Mouse (Mus musculus): ENCODE data around the gene Polr1c.

Gene Polr1c

DNA sequence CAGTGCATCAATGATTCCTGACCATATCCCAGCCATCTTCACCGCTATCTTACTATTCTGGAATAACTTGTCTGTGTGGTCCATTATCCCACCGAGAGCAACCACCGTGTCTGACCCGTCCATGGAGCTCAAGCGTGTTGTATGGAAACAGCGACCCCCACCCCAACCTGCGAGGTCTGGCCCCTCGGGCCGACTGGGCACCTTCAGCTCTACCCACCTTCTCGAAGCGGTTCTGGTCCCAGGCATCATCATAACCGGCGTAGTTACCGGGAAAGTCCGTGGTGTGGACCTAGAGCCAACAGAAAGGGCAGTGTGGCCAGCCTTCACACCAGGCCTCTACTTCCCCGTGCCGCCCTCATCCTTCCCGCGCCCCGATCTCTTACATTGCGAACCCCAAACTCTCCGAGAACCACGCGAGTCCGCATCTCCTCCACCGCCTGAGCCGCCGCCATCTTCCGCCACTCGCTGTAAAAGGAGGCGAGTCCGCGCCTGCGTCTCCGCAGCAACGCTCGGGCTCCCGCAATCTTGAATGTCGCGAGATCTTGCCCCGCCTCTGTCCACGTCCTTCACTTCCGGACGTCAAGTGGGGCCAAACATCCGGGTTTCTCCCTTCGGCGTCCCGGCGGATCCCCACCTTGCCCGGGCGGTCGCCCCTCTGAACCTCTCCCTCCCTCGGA, at the start of gene Polr1c, which contains the start of gene Yipf3:
TSS of gene Polr1c (minus strand) at position 543 of the 677 bp plus-strand sequence.
TSS of gene Yipf3 (plus strand) at position 569 of the 677 bp plus-strand sequence.
- DNase-seq: peak; percentile 94

DNA sequence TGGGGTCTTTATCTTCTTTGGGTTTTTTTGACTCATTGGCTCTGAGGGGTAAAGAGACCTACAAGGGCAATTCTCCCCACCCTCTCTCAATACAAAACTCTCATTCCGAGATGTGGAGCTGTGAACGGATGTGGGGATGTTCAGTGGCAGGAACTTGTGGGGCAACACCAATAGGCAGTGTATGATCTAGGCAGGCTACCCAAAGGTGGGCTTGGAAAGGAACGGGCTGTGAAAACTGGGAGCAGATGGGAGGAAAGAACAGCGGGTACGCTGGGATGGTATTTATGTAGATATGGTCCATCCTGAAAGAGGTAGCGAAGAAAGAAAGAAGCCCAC, 49.1 kb upstream of the Polr1c start:
- no peak for DNase-seq

DNA sequence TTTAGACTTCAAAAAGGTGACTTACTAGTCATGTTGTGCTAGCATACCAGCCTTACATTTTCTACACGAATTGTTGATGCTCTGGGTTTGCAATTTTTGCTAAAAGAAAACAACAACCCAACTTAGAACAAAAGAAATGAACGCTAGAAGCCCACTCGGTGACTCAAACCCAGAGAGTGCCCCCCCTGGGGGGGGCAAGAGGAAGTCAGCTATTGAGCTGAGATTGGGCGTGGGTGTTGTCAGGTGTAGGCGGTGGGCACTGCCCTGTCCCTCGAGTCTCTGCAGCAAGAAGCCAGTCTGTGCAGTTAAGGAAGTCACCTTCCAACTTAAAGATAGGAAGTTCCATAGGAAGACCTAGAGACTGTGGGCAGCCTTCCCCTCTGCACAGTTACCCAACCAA, 48.7 kb upstream of the Polr1c start:
- no peak for DNase-seq

DNA sequence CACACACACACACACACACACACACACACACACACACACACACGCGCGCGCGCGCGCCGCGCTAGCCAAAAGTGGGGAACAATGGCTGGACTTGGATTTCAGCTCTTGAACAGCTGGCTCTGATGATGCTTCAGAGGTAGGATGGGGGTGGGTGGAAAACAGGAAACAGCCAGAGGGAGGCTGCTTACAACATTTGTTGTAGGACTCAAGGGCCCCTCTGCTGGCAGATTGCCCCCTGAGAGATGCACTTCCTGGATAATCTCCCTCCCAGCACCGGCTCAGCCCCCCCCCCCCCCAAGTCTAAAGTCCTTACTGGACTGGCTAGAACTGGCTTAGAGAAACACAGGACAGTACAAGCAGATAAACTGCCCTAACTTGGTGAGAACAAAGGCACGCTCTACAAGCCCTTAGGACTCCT, 39.8 kb upstream of the Polr1c start:
- no peak for DNase-seq

DNA sequence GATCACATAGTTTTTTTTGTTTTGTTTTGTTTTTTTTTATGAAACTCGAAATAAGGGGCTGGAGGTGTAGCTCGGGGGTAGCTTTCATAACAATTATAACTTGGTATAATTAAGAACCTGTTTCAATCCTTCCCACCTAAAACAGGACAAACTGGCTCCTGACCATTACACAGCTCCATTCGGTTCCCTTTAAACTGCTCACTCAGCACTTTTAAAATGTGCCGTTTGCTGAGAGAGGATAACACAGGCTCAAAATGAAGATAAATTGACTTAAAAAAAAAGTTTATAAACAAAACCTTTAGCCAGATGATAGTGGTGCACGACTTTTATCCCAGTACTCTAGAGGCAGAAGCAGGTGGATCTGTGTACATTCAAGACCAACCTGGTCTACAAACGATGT, 37.6 kb upstream of the Polr1c start:
- DNase-seq: no peak

DNA sequence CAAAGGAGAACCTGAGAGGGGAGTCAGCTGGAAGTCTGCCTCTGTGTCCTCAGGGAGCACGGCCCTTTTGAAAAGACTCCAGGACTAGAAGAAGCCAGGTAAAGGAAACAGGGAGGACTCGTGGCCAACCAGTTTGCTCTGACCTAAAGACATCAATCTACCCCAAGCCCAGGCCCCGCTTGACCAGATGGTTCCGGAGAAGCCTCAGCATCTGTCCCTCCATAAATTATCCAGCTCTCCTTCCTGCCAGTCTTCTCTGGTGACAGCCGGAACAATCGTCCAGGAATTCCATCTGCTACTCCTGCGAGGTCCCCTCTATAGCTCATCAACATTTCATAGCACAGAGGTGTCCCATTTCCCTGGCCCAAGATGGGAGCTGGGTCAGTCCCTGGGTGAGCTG, 36.8 kb upstream of the Polr1c start:
- no peak for DNase-seq

DNA sequence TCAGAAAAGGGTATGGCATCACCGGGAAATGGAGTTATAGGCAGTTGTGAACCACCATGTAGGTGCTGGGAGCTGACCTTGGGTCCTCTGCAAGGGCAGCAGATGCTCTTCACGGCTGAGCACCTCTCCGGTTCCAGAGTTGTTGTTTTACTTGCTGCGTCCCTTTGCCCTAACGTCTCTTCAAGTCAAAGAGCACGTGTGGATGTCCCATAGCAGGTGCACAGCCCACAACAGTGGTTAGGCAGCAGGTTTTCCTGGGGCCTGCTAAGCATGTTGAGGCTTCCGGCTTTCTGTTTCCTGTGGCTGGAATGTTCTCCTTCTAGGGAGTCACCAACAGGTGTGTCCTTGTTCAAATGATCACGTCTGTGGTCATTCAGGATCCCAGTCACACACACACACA, 36.1 kb upstream of the Polr1c start:
- DNase-seq: no peak

DNA sequence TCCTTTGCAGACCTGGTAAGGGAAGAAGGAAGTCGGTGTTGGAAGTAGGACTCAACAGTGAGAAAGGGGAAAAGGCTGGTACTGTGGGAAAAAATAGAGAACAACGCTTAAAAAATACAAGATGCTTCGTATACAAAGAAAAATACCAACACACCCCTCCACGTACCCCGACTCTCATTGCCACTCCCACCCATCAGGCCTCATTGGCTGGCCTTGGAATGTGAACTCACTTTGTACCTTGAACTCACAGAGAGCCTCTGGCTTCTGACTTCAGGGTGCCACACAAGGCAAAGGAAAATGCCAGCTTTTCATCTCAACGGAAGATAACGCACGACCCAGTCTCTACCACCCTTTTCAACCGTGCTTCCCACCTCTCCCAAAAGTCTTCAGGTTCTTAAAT, 35.3 kb upstream of the Polr1c start:
- no peak for DNase-seq

DNA sequence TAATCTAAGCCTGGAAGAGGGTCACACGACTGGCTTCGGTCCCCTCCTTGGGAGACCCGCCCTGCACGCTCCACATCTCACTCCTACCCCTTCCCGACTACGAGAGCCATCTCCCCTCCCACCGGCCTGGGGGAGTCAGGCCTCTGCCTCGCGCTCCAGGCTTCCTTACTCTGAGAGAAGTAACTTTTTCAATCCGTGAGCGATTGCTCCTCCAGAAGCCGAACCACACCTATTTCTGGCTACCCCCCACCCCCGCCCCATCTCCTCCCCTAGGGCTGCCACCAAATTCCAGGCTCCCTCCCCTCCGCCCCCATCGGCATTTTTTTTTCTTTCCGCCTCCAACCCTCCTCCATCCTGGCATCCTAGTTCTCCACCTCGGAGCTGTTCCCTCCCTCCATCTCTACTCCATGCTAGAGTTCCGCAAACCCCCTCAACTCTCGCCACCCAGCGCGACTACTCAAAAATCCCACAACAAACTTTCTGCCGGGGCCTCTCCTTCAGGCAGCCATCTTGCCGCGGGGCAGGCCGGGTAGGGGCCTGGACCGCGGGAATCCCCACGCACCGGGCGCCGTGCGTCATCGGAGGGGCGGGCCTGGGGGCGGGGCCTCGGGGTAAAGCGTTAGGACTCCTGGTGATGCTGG, 34.7 kb upstream of the Polr1c start, which contains the start of gene Tjap1:
TSS of gene Tjap1 (minus strand) at position 544 of the 641 bp plus-strand sequence.
- DNase-seq: peak; percentile 73

DNA sequence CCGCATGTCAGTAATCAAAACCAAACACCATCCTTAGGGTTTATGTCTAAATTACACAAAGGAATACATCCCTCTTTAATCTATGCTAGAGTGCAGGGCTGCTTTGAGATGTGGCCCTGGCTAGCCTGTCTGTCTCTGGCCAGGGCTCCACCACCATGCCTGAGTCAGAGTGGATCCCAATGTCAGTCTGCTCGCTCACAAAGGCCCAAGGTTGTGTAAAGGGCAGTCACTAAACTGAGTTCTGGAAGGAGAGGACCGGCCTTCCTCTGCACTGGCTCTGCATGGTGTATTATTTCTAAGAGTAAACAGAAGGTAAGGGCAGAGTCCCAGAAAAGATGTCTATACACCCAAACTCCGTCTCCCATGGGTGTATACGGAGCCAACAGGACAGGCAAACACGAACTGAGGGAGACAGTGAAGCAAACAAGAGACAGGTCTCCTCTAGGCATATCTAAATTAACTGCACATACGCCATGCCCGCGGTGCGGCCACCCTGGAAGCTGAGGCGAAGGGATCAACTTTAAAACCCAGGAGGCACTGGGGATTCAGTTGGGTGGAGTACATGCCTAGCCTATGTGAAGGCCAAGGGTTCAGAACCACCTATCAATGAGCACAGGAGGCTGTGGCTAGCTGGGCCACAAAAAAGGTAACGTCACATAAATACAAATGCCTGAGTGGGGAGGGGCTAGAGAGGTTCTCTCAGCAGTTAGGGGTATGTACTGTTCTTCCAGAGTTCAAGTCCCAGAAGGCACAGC, 30.3 kb upstream of the Polr1c start:
- no peak for DNase-seq

DNA sequence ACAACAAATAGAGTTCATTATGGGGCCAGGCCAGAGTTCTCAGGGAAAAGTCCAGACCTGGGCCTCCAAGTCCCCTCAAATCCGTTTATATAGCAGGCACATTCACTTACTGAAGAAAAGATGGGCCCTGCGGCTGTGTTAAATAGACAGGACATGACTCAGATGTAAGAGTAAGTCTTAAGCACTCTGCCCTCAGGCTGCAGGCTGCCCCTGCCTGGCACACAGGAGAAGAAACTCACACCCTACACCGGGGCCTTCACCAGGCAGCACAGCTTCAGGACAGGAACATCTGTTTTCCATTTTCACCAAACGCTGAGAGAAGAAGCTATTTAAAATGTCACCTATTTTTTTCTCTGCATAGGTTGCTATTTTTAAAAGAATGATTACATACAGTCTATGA, 29.7 kb upstream of the Polr1c start:
- DNase-seq: no peak

DNA sequence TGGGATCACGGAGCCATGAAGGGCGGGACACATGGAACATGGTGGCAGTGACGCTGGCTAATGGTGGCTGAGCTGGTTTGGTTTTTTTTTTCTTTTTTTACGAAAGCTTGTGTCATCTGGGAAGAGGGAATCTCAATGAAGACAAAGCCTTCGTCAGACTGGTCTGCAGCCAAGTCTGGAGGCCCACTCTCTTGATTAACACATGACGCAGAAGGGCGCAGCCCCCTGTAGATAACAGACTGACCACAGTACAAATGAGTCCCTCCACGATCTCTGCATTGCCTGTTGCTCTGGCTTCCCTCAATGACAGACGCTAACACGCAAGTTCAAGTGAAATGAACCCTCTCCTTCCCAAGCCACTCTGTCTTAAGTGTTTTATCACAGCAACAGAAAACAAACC, 27.7 kb upstream of the Polr1c start:
- no peak for DNase-seq

DNA sequence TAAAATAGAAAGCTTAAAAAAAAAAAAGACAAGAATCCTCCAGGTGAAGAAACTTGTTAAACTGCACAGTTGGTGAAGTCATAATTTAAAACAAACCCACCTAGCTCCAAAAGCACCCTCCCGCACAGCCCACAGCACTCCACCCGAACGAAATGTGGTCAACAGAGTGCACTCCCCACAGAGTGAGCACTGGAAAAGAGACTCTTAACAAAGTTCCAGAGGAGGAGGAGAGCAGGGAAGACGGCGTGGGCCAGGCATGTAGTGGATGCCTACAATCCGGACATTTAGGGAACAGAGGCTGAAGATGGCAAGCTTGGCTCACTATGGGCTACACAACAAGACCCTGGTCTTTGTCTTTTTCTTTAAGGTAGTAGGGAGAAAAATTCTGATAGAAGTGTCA, 27.2 kb upstream of the Polr1c start:
- DNase-seq: no peak

DNA sequence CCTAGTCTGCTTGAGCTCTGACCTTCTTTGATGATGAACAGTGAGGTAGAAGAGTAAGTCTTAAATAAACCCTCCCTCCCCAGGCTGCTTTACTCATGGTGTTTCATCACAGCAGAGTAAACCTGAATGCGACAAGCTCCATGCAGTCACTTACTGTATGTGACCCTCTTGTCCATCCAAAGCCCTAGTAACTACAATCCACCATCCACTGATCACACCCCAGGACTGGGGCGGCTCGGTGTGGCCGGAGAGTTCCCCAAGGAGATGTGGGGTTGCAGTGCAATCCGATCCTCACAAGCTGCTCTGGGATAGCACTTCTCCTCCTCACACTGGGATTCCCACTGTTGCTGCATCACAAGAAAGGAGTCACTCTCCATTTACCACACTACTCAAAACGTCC, 26.6 kb upstream of the Polr1c start:
- no peak for DNase-seq

DNA sequence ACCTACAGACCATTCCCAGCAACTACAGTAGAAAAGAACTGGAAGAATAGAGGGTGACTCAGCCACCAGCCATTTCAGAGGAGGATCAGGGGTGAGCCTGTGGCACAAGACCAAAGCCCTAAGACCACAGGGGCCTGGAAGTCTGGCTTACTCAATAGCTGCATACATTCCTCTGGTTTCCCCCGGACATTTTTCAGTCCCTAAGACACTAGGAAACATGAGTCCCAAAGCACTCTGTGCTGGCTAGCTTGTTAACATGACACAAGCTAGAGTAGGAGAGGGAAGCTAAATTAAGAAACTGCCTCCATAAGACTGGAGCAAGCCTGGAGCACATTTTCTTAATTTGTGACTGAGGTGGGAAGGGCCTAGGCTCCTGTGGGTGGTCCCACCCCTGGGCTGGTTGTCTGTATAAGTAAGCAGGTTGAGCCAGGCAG, 26.0 kb upstream of the Polr1c start:
- DNase-seq: no peak

DNA sequence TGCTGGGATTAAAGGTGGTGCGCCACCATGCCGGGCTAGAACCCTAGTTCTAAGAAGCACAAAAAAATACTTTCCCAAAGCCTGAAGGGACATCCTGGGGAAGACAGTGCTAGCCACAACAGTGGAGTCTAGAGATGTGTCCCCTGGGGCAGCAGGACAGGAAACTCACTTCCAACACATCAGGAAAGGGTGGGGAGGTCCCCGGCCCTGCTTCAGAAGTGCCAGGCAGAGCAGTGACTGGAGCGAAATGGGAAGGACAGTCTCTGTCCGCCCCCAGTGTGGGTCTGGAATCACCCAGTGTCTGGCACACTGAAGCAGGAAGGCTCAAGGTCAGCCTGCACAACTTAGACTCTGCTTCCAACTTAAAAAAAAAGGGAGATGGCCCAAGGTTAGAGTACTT, 24.8 kb upstream of the Polr1c start:
- DNase-seq: no peak

DNA sequence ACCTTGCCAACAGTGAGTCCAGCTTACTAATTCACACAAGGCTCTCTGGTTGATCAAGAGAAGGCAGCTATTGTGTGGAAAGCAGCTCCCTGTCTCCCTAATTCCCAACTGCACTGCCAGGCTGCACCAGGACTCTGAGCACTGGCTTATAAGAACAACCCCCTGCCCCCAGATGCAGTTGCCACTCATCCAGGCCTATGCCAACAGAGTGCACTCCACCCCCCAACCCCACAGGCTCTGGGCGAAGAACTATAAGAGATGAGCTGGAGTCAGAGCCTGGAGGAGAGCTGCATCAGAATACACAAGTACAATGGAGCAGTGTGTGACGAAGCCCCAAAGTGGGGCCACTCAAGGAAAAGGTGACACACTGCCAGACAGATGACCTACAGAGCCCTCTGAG, 24.2 kb upstream of the Polr1c start:
- DNase-seq: no peak

DNA sequence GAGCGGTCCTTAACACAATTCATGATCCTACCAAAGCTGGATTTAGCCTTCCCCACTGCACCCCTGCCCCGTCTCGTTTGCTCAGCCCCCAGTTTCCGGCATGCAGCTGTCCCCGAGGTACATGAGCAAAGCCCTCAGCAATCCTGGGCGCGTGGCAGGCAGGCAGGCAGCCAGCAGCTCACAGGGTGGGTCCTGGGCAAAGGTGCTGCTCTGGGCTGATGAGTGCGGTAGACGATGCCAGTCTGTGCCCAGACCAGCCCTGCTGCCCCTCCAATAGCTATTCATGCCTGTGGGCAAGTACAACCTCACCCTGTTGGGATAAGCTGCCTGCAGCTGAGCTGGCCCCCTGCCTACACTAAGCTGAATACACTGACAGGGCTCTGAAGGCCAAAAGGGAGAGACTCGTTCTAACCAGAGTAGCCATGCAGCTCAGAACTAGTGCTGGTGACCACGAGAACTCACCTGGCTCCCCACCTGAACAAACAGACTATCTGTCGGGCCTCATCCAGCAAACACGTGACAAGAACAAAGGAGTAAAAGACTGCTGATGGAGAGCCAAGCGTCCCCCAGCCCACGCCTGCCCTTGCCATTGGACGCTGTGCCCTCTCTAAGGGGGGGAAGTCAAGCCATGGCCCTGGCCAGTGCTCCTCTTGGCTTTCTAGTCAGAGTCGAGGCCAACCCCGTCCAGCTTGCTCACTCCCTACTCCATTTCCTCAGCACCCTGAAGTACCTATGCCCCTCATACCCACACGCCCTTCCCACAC, 22.1 kb upstream of the Polr1c start:
- DNase-seq: no peak

DNA sequence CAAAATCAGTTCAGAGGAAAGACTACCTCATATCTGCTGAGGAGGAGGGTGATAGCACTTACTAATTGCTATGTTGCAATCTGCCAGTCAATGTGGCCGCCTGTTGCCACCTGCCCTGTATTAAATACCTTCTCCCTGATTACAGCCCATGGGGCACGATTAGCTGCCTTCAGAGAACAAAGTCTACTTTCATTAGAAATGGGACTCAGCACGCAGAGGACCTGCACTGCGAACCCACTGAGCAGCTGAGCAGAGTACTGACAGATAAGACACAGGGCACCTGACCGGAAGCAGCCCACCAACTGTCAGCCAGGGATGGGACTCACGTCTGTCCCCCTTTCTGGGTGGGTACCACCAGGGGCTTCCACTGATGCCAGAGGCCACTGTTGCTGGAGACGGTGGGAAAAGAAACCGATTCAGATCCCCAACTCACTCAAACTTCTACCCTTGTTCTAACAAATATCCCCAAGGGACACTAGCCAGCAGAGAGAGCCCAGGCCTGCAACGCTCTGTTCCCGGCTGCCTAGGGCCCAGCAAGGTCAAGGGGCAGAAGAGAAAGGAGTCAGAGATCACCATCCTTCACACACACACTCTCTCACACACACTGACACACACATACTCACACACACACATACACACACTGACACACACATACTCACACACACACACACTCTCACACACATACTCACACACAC, 20.3 kb upstream of the Polr1c start:
- DNase-seq: no peak

DNA sequence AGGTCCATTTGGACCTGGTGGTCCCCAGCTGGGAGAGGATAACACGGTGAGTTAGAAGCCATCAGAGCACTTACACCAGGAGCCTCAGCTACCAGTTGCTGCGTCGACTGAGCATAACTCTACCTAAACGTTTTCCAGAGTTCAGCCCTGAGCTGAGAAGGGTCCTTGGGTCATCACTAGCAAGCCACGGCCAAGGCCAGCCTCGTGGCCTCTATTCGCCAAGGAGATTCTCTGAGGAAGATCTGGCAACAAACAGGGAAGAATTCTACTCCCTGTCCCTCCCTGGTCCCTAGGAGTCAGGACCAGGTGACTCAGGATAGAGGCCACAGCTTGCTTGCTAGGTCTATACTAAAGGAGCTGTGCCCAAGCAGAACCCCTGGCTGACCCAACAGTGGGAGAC, 19.7 kb upstream of the Polr1c start:
- no peak for DNase-seq

DNA sequence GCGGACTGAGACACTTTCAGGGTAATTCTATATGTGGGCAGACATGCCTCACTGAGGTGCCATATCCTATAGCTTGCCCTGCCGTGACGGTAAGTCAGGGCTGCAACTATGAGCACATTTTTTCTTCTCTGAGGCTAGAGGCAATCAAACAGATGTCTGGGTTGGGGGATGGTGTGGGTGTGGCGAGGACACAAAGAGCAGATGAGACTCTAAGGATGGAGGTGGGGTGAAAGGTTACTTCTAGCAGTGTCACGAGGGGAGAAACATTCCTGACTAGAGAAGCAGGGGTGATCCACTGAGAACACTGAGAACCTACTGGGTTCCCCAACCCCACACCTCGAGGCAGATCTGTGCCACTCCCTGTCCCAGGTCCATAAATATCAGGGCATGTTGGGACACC, 19.1 kb upstream of the Polr1c start:
- DNase-seq: no peak

DNA sequence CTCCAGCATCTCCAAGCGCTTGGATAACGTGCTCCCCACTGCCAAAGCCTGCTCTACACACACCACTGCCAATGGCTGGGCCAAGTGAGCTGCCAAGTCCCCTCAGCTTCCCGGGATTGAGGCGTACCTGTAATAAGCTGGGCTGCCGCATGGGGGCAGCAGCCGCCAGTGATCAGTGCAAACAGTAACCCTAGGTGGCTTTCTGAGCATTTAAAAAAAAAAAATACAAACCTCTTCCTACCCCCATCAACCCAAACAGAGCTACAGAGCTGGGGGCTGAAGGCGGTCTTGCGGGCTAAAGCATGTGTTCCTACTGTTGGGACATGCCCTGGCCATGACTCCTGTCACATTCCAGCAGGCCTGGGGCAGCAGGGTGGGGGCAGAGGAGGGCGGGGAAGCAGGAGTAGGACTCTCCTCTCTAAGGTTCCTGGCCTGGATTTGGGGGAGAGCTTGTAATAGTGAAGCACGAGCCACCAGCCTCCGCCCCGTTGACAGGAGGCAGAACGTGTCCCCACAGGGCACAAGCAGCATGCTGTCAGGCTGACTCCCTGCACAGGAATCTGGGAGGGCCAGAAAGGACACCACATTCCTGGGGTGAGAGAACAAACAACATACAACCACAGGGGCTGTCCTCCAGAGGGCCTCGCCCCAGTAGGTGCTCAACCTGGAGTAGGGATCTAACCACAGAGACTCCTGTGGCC, 18.2 kb upstream of the Polr1c start:
- DNase-seq: peak; percentile 90
